Mouse (Mus musculus) cerebellum, postnatal 4 days (tissue): Measurements from ENCODE around the gene Cbarp.
A peak's percentile ranks its signal among the peaks of the same experiment; 100 is the strongest.
"Not testable (repeated sequence)": the region's sequence is repeated elsewhere in the genome, so short reads cannot be mapped to it uniquely, and the experiment has no call there.

Experiments used
- DNase-seq, 2 experiments: peaks; one replicate each; pipeline ENCODE4 v3.0.0; 2022; ENCODE audit warnings: low spot score in 2 of 2, mixed read lengths in 1 of 2

Cbarp gene

DNA sequence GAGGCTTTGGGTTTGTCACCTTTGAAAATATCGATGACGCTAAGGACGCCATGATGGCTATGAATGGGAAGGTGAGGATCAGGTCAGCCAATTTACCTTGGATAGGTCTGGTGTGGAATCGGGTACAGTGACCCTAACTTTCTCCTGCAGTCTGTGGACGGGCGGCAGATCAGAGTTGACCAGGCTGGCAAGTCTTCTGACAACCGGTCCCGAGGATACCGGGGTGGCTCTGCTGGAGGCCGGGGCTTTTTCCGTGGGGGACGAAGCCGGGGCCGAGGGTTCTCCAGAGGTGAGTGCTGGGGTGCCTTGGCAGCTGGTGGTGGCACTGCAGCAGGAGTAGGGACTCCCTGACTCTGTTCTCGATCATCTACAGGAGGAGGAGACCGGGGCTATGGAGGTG lies 29.4 kb upstream of the Cbarp start:
- no peak for DNase-seq

DNA sequence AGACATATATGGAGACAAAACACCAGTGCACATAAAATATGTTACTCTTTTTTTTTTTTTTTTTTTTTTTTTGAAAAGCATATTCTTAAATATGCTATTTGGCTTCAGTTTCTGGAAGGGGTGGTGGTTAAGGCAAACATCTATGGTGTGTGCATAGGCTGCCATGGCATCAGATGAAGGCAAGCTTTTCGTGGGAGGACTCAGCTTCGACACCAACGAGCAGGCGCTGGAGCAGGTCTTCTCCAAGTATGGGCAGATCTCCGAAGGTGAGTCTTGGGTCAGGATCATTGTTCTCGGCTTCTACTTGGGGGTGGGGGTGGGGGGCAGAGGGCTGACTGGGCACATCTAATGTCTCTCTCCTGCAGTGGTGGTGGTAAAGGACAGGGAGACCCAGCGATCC lies 29.0 kb upstream of the Cbarp start:
- DNase-seq, result no peak

DNA sequence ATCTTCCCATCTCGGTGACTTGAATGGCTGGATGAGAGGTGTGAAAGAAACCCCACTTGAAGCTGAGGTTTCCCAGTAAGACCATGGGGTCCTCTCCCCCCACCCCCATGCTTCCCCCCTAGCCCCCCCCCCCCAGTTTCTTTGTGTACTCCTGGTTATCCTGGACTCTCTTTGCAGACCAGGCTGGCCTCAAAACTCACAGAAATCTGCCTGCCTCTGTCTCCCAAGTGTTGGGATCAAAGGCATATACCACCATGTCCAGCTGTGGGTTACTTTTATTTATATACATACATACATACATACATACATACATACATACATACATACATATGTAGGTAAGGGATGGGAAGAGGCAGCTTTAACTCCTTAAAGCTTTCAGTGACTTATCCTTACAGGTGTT lies 28.4 kb upstream of the Cbarp start:
- no peak for DNase-seq

DNA sequence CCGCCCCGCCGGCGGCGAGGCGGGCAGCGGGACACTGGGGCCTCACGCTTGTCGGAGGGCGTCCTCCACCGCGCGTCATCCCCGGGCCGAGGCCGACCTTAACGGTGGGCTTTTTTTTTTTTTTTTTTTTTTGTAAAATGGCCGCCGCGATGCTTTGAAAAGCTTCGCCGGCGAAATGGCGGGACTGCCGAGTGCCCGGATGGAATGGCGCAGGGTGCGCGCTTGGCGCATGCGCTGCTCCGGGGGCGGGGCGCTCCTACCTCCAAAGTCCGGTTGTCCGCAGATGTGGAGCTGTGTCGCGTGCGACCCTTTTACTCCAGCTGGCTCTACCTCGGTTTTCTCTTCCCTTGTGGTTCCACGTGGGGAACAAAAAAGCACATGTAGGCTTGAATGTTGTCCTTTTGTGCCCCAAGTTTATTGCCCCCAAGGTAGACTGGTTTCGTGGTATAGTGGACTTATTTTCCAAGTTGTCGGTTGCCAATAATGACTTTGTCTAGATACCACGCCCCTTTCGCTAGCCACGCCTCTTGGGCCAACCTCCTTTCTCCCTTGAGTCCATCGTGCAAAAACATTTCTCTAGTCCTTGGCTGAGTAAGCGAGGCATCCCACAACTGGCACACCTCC lies 27.5 kb upstream of the Cbarp start:
- peak; percentile 92 to 93 for DNase-seq

DNA sequence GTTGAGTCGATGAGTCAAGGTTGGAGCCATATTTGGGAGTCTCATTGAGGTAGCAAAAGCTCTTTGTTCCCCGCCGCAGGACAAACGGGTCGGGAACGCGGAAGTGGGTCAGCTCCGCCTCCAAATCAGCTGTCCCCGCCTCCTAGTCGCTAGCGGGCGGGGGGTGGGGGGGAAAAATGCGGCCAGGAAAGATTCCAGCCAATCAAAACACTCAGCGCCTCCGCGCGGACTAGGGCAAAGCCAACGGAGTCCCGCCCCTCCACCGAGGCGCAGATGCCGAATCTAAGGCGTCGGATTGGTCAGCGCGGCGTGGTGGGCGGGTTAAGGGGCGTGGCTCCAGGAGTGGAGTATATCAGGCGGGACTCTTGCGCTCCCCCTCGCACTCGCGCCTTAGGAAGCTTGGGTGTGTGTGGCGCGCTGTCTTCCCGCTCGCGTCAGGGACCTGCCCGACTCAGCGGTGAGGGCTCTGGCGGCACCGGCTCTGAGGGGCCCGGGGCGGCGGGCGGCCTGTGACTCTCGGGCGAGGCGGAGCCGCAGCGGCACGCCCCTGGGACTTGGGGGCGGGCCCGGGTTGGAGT lies 26.9 kb upstream of the Cbarp start:
- peak; percentile 99 for DNase-seq

DNA sequence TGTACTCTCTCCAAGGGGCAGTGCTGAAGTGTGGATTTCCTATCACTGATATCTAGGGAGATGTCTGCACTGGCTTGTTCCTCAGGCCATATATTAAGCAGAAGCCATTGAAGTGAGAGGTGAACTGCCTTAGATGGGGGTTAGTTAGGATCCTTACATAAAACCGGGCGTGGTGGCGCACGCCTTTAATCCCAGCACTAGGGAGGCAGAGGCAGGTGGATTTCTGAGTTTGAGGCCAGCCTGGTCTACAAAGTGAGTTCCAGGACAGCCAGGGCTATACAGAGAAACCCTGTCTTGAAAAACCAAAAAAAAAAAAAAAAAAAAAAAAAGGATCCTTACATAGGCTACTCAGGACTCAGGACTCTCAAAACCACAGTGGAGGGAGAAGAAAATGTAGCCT lies 25.5 kb upstream of the Cbarp start:
- not testable (repeated sequence) for DNase-seq

DNA sequence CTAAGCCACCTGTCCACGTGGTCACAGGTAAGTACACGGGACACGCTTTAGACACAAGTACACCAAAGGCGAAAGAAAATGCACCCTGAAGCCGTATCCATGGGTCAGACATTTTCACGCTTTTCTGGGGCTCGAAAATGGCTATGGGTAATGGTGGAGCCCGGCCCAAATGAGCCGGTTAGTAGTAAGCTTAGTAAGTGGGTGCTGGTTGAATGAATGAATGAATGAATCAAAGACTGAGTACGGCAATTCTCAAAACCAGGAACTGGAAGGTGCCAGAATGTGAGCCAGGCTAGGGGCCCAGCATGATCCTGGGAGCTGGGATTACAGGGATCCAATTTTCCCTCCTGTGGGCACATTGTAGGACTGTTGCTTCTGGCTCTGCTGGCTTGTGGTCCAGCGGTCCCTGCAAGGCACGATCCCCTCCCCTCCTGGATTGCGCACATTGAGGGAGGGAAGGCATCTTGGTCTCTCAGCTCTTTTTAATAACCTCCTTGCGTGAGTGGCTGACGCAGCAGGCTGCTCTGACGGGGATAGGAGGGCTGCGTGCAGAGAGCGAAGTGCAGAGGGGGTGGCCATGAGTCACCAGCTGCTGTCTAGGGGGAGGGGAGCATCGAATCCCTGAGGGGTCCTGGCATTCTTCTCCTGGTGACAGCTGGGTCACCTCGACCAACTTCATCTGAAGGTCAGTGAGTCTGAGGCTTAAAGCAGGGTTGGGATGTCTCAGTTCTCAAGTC lies 24.9 kb upstream of the Cbarp start, which contains the start of gene Cirbp:
Gene Cirbp, plus strand, starts transcription at position 594 of the 737 bp plus-strand sequence.
- DNase-seq, result no peak

DNA sequence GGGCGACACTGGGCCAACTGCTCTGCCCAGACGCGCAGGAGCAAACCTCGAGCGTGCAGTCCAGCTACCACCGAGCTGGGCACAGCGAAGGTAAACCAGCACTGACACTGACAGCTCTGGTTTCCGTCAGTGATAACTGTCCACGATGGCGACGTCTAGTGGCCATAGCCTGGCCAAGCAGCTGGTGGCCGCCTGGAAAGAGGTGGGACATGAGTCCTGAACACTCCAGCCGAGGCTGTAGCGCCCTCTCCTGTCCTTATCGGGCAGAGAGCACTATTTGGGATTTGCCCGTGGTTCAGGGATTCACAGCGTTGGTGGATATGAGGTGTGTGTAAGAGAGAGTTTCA lies 24.3 kb upstream of the Cbarp start:
- DNase-seq, result peak; percentile 96 to 98

DNA sequence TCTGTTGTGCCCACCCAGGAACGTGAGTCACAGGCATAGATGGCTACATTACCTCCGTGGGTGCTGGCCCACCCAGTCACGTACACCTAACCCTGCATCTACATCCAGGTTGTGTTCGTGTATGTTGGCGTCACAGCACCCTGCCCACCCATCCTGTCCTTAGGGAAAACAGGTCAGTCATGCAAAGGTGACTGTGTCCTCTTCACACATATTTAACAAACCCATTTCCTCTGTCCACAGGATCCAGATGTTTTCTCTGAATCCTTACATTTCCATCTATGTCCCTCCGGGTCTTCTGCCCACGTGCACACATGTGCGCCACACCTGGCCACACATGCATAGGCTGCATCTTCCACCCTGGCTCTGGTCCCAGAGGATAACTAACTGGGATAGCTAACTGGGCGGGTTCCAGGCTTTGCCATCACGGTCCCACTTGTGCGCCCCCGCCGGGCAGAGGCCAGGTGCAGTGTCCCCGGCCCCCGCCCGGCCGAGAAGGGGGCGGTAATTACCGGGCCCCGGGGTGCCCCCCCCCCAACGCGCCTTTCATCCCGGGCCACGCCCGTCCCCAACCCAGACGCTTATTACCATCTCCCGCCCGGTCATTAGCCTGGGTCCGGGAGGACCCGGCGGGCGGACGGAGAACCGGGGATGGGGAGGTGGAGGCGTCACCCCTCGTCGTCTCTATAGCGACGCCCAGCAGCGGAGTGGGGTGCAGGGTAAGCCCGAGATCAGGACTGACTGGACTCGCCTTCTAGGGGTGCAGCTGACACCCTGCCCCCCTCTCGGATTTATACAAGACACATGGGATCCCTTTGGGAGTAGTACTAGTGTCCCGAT lies 23.7 kb upstream of the Cbarp start:
- DNase-seq, result no peak

DNA sequence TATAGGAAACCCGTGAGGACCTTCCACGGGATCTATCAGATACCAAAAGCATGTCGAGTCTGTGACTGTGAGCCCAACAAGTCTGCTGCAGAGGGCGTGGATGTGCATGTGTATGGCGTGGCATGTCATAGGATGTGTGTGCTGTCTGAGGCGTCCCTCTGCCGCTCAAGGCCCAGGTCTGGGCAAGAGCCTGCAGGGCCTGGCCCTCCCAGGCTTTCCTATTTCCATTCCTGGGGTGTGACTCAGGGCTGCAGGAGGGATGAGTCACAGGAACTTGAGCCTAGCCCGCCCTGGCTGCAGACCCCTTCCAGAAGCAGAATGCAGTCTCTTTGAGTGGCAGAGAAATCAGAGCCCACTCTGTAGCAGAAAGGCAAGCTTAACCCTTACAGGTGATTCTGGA lies 23.1 kb upstream of the Cbarp start:
- DNase-seq, result no peak

DNA sequence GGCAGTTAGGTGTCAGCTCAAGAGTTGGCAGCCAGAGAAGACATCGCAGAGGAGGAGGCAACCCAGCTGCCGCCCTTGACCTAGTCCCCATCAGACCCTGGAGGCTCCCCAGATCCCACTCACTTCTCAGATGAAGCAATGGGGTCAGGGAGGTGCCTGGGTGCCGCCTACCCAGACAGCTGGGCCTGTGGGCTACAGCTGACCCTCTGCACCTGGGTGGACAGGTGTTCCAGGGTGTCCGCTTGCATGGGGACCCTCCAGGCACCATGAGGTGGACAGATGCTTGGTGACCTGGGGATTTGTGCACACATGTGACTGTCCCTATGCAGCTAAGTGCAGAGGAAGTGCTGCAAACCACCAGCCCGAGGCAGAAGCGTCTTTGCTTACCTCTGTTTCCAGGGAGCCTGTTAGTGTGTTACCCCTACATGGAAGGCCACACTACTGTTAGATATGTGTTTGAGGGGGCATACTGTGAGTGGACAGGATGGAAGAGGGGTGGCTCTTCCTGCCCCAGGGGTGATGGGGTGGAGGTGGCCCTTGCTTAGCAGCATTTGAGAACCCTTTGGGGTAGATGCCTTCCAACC lies 22.2 kb upstream of the Cbarp start:
- DNase-seq, result no peak

DNA sequence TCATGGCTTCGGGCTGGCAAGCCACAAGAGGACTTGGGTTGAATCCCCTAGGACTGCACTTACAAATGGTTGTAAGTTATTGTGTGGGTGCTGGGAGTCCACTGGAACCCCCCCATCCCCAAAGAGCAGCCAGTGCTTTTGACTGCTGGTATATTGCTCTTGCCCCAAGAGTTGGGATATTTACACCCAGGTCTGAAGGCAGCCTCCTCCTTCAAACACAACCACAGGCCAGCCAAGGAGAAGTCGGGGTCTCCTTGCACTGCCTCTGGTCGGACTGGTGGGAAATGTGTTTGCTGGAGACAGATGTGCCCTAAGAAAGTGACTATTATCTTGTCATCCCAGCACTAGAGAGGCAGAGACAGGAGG lies 21.6 kb upstream of the Cbarp start:
- DNase-seq, result no peak

DNA sequence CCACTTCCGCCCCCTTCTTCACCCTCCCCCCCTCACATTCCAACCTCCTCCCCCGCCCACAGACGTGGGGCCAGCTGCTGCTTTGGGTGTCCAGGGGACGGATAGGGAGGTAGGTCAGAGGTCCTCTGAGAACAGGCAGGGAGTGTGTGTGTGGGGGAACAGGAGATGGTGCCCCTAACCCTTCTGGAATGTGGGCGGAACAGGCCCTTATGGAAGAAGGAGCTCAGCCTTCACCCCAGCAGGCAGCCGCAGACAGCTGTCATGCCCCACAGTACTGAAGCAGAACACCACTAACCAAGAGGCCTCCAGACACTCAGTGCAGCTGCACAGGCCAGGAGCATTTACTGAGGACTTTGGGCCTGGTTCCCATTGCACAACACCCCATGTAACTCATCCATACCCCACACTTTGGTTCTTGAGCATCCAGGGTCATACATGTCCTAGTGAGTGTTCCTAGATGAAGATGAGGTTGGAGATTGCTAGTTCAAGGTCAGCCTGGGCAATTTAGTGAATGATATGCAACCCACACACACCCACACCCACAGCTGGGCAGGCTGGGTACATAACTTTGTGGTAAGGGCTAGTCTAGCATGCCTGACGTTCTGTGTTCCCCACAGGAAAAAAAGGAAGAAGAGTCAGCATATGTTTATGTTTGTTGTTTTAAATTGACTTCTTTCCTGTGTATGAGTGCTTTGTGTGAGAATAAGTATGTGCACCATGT lies 21.0 kb upstream of the Cbarp start:
- no peak for DNase-seq

DNA sequence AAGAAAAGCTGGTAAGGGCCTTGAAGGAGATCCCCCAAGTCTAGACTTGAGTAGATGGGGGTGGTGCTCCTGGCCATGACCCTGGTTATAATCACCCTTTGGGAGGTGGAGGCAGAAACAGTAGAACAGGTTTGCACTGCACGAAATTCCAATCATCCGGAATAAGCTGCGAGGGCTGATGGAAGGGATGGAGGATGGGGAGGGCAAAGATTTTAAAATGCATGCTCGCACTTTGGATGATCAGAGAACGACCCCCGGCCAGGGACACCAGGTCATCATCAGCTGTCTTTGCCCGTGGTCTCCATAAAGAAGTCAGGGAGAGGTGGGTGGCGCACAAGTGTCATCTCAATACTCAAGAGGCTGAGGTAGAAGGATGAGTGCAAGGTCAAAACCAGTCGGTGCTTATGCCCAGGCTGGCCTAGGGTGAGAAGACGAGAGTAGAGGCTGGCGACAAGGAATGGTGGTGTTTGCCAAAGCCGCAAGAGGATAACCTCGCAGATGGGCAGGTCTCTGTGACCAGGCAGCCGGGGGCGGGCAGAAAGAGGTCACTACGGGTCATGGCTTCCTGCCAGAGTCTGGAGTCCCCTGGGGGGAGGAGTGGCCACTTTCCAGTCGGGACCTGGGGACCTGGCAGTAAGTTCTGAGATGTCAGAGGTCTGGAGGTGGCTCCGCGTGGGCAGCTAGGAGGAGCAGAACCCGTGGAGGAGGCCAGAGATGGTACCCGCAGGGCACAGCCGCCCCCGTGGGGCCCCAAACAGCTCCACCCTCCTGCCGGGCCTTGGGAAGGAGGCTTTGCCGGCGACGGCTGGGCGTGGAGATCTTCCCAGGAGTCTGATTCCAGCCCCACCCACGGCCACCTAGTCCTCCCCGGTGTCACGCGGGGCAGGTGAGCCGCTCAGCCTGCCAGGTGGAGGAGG lies 20.1 kb upstream of the Cbarp start:
- DNase-seq, result peak in 1 of 2 experiments; percentile 81

DNA sequence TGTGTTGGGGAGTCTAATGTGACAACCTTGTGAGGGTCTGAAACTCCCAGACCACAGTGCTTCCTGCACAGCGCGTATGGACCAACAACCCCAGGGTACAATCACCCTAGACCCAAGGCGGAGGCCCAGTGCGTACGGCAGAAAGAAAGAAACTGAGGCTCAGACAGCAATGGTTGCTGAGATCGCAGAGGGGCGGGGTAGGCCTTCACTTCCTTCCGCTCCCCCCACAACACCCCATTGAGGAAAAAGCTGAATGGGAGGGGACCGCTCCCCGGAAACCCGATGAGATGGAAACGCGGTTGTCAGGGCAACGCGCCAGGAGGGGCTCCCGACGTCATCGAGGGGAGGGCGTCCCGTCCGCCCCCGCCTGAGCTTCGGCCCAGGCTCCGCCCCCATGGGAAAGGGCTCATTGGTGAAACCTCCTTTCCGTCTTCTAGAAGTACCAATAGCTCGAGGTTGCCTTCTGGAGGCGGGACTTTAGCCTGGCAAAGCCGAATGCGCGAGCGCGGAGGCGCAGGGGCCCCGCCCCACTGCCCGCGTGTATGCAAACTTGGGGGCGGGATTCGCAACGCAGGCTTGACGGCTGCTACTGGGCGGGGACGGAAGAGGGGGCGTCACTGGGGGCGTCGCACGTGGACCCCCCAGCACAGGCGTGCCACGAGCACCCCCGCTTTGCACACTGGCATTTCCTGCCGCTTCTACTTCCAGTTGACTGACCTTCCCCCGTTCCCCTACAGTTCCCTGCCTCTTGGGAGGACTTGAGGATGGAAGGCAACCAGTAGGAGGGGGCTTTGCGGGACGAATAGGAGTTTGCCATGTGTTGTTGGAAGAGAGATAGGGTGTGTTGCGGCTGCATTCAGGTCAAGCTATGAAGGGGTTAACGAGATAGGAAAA lies 19.2 kb upstream of the Cbarp start:
- peak; percentile 94 to 98 for DNase-seq

DNA sequence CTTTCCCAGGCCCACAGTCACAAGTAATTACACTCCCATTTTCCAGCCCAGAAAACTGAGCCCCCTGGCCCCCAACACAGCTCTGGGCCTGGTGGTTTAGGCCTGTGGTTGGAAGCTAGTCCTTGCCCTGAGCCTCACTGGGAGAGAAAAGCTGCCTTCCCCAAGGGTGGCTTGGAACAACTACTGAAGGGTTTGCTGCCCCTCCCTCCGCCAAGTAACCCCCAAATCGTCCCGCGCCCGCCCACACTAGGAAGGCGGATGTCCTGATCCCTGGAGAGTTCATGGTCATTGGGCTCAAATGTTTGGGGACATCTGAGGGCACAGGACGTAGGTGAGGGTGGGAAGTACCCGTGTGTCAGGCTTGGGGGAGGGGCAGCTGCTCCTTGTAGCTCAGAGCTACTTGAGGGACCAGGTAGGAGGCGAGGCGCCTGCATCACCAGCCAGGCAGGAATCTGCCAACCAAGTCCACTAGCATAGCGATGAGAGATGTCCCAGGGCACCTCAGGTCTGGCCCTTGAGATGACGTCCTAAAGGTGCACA lies 18.5 kb upstream of the Cbarp start:
- DNase-seq, result no peak

DNA sequence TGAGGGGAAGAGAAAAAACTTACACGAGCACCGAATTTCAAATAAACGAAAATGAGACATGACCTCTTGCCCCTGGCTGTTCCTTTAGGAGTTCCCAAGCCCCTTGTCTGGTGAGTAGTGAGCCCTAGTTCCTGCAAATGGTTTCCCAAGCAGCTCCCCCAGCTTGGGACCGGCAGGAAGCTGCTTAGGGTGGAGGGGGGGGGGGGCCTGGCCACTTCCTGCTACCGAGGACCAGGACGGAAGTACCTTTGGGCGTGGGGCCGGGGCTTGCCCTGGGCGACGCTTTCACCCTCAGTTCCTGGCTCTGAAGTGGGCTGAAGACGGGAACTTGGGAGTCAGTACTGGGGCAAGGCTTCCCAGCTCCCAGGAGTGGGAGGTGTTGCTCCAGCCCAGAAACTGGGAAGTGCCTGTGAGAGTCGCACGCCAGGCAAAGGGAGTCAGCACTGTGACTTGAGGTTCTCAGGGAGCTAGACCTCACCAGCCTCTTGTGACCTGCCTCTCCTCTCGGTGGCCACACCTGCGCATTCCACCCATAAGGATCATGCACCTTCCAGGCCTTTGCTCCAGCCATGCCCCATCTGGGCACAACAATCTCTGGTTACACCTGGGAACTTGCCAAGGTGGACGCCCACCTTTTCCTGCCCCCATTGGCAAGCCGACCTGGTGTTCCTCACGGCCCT lies 17.8 kb upstream of the Cbarp start:
- DNase-seq, result no peak

DNA sequence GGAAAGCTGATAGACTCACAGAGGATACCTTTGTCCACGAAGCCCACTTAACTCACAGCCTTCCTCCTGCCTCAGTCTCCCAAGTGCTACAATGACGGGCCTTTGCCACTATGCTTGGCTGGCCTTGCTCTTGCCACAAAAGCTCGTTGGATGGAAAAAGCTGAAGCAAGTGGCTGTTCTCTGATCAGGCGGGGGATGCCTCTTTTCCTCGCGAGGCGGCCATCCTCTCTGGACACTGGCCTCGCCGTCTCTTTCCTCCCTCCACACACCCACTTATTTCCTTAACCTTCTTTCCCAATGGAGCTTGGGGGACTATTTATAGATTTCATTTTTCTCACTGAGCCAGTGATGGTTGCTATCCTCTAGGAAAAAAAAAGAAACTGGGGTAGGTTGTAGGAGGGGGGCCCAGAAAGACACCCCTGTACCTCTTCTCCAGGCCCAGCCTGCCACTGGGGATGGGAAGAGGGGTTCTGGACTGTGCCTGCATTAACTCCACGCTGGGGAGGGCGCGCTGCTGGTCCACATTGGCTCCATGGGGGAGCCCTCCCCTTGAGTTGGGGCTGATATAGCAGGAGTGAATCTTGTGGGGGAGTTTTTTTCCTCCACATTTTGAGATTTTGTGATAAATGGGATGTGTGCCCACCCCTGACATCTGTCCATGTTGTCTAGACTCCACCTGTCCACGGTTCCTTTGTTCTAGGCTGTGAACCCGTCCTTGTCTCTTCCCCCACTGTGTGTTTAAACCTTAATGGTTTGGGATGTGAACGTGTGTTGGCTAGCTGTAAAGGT lies 16.7 kb upstream of the Cbarp start:
- DNase-seq, result no peak
